Mouse (Mus musculus) testis, adult 2 months (tissue): Measurements from ENCODE around the gene Ap3m1.

Experiments used
- CTCF ChIP-seq: fragments of 200-500 bp; IDR thresholded peaks from 2 replicates; pipeline ENCODE4 v1.5.1; 2012; ENCODE audit warnings: low read depth, mild to moderate bottlenecking, inconsistent platforms, low read length, moderate library complexity; ENCODE audit not compliant: control insufficient read depth, insufficient read depth, insufficient replicate concordance
- POLR2A ChIP-seq: fragments of 200-500 bp; IDR thresholded peaks from 2 replicates; pipeline ENCODE4 v1.6.1; 2012; ENCODE audit warnings: low read depth, mild to moderate bottlenecking, inconsistent platforms, low read length, moderate library complexity; ENCODE audit not compliant: control insufficient read depth

DNA sequence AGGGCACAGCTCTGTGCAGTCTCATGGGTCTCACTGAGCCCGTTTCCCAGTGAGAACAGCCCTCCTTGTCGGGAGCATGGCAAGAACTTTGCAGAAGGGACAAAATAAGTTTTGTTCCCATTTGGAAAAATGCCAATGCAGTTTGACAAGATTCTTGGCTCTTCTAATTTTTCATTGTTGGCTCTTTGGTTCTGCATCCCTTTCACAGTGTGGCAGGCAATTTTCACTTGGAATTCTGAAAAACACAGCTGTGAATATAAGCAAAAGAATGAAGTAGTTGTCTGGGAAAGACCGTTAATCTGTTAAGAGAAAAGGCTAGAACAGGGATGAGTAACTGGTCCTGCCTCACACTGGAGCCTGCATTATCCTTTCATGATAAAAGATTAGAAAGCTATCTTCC lies 54.8 kb downstream of the Ap3m1 start:
- TF ChIP-seq CTCF: no peak
- TF ChIP-seq POLR2A: no peak
